Mouse (Mus musculus): ENCODE data around the gene Stac3.

Gene Stac3

GRCm38 (mm10) chr10:127509051-127509836 lies 7.8 kb downstream of the Stac3 start:
- in situ Hi-C loops (cut with MboI, MseI) = loop anchor here (5.0 kb wide), 1 partner anchor 33 kb away; no protein-coding TSS in a partner anchor

GRCm38 (mm10) chr10:127509837-127510701 lies 8.6 kb downstream of the Stac3 start:
- in situ Hi-C loops (cut with MboI, MseI) = loop anchor here (5.0 to 10.0 kb wide), 2 partner anchors 32 to 575 kb away; partner anchors contain the start of gene Atp5b

- in situ Hi-C loops (cut with MboI, MseI) = loop anchor here (10.0 kb wide), 1 partner anchor 574 kb away; the partner anchor contains the start of gene Atp5b
Observed at GRCm38 (mm10) chr10:127510895-127511617, 9.6 kb downstream of the Stac3 start.

GRCm38 (mm10) chr10:127511634-127512306 lies 10.3 kb downstream of the Stac3 start:
- in situ Hi-C loops (cut with MboI, MseI) = loop anchor here (10.0 kb wide), 1 partner anchor 573 kb away; the partner anchor contains the start of gene Atp5b

- in situ Hi-C loops (cut with MboI, MseI) = loop anchor here (10.0 kb wide), 1 partner anchor 573 kb away; the partner anchor contains the start of gene Atp5b
Observed at GRCm38 (mm10) chr10:127512307-127512666, 10.8 kb downstream of the Stac3 start.

GRCm38 (mm10) chr10:127512813-127513212 lies 11.3 kb downstream of the Stac3 start:
- in situ Hi-C loops (cut with MboI, MseI) = loop anchor here (10.0 kb wide), 1 partner anchor 572 kb away; the partner anchor contains the start of gene Atp5b

GRCm38 (mm10) chr10:127513501-127514091 lies 12.1 kb downstream of the Stac3 start:
- in situ Hi-C loops (cut with MboI, MseI) = loop anchor here (10.0 kb wide), 1 partner anchor 571 kb away; the partner anchor contains the start of gene Atp5b

- in situ Hi-C loops (cut with MboI, MseI) = loop anchor here (10.0 kb wide), 1 partner anchor 571 kb away; the partner anchor contains the start of gene Atp5b
Observed at GRCm38 (mm10) chr10:127514111-127514698, 12.7 kb downstream of the Stac3 start.

- in situ Hi-C loops (cut with MboI, MseI) = loop anchor here (10.0 kb wide), 1 partner anchor 570 kb away; the partner anchor contains the start of gene Atp5b
Observed at GRCm38 (mm10) chr10:127514764-127515163, 13.3 kb downstream of the Stac3 start, which contains the start of gene Ndufa4l2. Ndufa4l2 (plus strand) TSS chr10:127514967.

GRCm38 (mm10) chr10:127515271-127515982 lies 13.9 kb downstream of the Stac3 start:
- in situ Hi-C loops (cut with MboI, MseI) = loop anchor here (10.0 kb wide), 1 partner anchor 569 kb away; the partner anchor contains the start of gene Atp5b

GRCm38 (mm10) chr10:127515983-127516459 lies 14.5 kb downstream of the Stac3 start:
- in situ Hi-C loops (cut with MboI, MseI) = loop anchor here (10.0 kb wide), 1 partner anchor 569 kb away; the partner anchor contains the start of gene Atp5b

GRCm38 (mm10) chr10:127516576-127517260 lies 15.2 kb downstream of the Stac3 start:
- in situ Hi-C loops (cut with MboI, MseI) = loop anchor here (10.0 kb wide), 1 partner anchor 568 kb away; the partner anchor contains the start of gene Atp5b

GRCm38 (mm10) chr10:127517941-127518340 lies 16.5 kb downstream of the Stac3 start:
- in situ Hi-C loops (cut with MboI, MseI) = loop anchor here (10.0 kb wide), 1 partner anchor 567 kb away; the partner anchor contains the start of gene Atp5b

- in situ Hi-C loops (cut with MboI, MseI) = loop anchor here (10.0 kb wide), 1 partner anchor 566 kb away; the partner anchor contains the start of gene Atp5b
Observed at GRCm38 (mm10) chr10:127519041-127519701, 17.7 kb downstream of the Stac3 start.

GRCm38 (mm10) chr10:127519903-127520713 lies 18.6 kb downstream of the Stac3 start:
- in situ Hi-C loops (cut with MboI, MseI) = loop anchor here (10.0 kb wide), 1 partner anchor 565 kb away; the partner anchor contains the start of gene Atp5b

GRCm38 (mm10) chr10:127520714-127521357 lies 19.4 kb downstream of the Stac3 start:
- in situ Hi-C loops (cut with MboI, MseI) = no loop called here

Data from T-helper 1 cell (primary cell).